Mouse (Mus musculus): ENCODE data around the gene Foxa1.

The Foxa1 gene

GRCm38 (mm10) chr12:57541118-57541517 lies 5.6 kb downstream of the Foxa1 start:
- no peak for DNase-seq (ENCODE audit: low spot score in 2 of 2)

GRCm38 (mm10) chr12:57539551-57539985 lies 7.1 kb downstream of the Foxa1 start:
- peak in 1 of 2 experiments; percentile 40 for DNase-seq (ENCODE audit: low spot score in 2 of 2)

- peak in 1 of 2 experiments; percentile 19 for DNase-seq (ENCODE audit: low spot score in 2 of 2)
Measured at GRCm38 (mm10) chr12:57538588-57539550, 7.8 kb downstream of the Foxa1 start.

- DNase-seq (ENCODE audit: low spot score in 2 of 2) = no peak
Measured at GRCm38 (mm10) chr12:57537791-57538587, 8.7 kb downstream of the Foxa1 start.

- no peak for DNase-seq (ENCODE audit: low spot score in 2 of 2)
Measured at GRCm38 (mm10) chr12:57536909-57537670, 9.6 kb downstream of the Foxa1 start.

GRCm38 (mm10) chr12:57536056-57536908 lies 10.4 kb downstream of the Foxa1 start:
- no peak for DNase-seq (ENCODE audit: low spot score in 2 of 2)

GRCm38 (mm10) chr12:57534879-57535611 lies 11.7 kb downstream of the Foxa1 start:
- no peak for DNase-seq (ENCODE audit: low spot score in 2 of 2)

GRCm38 (mm10) chr12:57534517-57534878 lies 12.2 kb downstream of the Foxa1 start:
- no peak for DNase-seq (ENCODE audit: low spot score in 2 of 2)

GRCm38 (mm10) chr12:57530474-57530873 lies 16.2 kb downstream of the Foxa1 start:
- DNase-seq (ENCODE audit: low spot score in 2 of 2) = no peak

- DNase-seq (ENCODE audit: low spot score in 2 of 2) = no peak
Measured at GRCm38 (mm10) chr12:57528335-57528734, 18.4 kb downstream of the Foxa1 start.

- DNase-seq (ENCODE audit: low spot score in 2 of 2) = no peak
Measured at GRCm38 (mm10) chr12:57515702-57516377, 30.9 kb downstream of the Foxa1 start.

- no peak for DNase-seq (ENCODE audit: low spot score in 2 of 2)
Measured at GRCm38 (mm10) chr12:57514552-57514951, 32.2 kb downstream of the Foxa1 start.

GRCm38 (mm10) chr12:57511560-57511959 lies 35.2 kb downstream of the Foxa1 start:
- DNase-seq (ENCODE audit: low spot score in 2 of 2) = no peak

- DNase-seq (ENCODE audit: low spot score in 2 of 2) = no peak
Measured at GRCm38 (mm10) chr12:57511127-57511526, 35.6 kb downstream of the Foxa1 start.

GRCm38 (mm10) chr12:57509726-57510125 lies 37.0 kb downstream of the Foxa1 start:
- no peak for DNase-seq (ENCODE audit: low spot score in 2 of 2)

GRCm38 (mm10) chr12:57508938-57509337 lies 37.8 kb downstream of the Foxa1 start:
- no peak for DNase-seq (ENCODE audit: low spot score in 2 of 2)

- no peak for DNase-seq (ENCODE audit: low spot score in 2 of 2)
Measured at GRCm38 (mm10) chr12:57505329-57505728, 41.4 kb downstream of the Foxa1 start.

GRCm38 (mm10) chr12:57500246-57500645 lies 46.5 kb downstream of the Foxa1 start:
- no peak for DNase-seq (ENCODE audit: low spot score in 2 of 2)

GRCm38 (mm10) chr12:57496347-57497119 lies 50.2 kb downstream of the Foxa1 start:
- no peak for DNase-seq (ENCODE audit: low spot score in 2 of 2)

Data from frontal cortex, postnatal 36 days (tissue).